Mouse (Mus musculus) bone marrow macrophage, adult 2 months (primary cell): Measurements from ENCODE around the gene Hist1h3f.

Experiments used
- CTCF ChIP-seq: IDR thresholded peaks from 2 replicates; pipeline ENCODE4 v1.5.1; 2012; ENCODE audit warnings: low read depth, mild to moderate bottlenecking, low read length, moderate library complexity
- POLR2A ChIP-seq: IDR thresholded peaks from 2 replicates; pipeline ENCODE4 v1.6.1; 2012; ENCODE audit warnings: mild to moderate bottlenecking, low read depth, low read length, borderline replicate concordance

DNA sequence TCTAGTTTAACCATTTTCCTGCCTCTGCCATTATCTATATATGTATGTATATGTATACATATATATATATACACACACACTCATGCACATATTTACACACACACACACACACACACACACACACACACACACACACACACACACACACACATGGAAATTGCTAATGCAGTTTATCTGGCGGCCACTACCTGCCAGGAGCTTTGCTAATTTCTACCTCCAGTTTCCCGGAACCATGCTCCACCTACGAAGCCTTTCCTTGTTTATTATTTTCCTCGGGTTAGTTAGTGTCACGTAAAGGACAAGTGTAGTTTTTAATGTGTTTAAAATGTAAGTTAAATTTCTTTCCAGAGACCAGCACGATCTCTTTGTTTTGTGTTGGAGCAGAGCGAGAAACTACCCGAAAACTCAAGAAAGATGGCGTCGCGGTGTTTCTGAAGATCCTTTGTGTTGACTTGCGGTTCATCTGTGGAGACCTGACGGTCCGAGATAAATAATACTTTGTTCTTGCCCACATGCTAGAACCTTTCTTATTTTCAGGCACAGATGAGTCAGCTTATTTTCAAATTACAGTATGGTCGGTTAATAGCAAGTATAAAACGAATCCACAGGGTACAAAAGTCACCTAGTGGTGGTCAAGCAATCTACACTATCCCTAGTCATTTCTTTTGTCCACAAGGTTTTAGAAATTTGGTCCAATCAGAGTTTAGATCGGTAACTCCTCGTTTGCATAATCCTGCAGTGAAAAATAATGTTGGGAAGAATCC is 19.0 kb downstream of the Hist1h3f start:
- no peak for TF ChIP-seq POLR2A
- TF ChIP-seq CTCF = no peak
